In genomic region chr7:71374059-71374458, GRCm38 (mm10) we compare ENCODE assay signal across 21 mouse cellular contexts. TPM values are rescaled to one million over a fixed set of nuclear protein-coding genes. Genes with fewer than 3 reads are reported as not detected.
DNase-seq lines count a peak whose midpoint lies in the region; ATAC-seq and TF ChIP-seq lines count a peak whose summit lies in the region.
"Had no signal": no experiment of that assay in that cellular context is flagged by ENCODE, and none has a peak within 500 bp of the region (broad histone marks: within the 10 kb centered on the region; RNA-seq: fewer than 3 reads in every experiment).

No protein-coding gene starts in this region.

- H3K4me3 ChIP-seq in forebrain, embryonic 12.5 days (replicated peaks) = no peak overlapping the region
- no peak overlapping the region for H3K4me3 ChIP-seq in forebrain, embryonic 10.5 days
- H3K4me3 ChIP-seq in kidney, embryonic 15.5 days (replicated peaks) = no peak overlapping the region
- H3K4me3 ChIP-seq in neural tube, embryonic 14.5 days (ENCODE audit: low read depth, low read length) = no peak overlapping the region
- no peak overlapping the region for H3K4me3 ChIP-seq in neural tube, embryonic 15.5 days (replicated peaks)
- H3K4me3 ChIP-seq in liver, postnatal 0 days (ENCODE audit: low read depth, low read length) = no peak overlapping the region
- H3K4me3 ChIP-seq: heart, embryonic 15.5 days; megakaryocyte, embryonic 14.5 days had no signal

- H3K4me1 ChIP-seq in forebrain, embryonic 12.5 days = peaks cover 5% of the 10 kb centered on the region; the same call in 1 of the 2 replicates
- H3K4me1 ChIP-seq in forebrain, embryonic 10.5 days = peaks cover 30% of the 10 kb centered on the region
- H3K4me1 ChIP-seq in kidney, embryonic 15.5 days = peaks cover 40% of the 10 kb centered on the region
- no peaks in the 10 kb centered on the region for H3K4me1 ChIP-seq in neural tube, embryonic 14.5 days (ENCODE audit: control insufficient read depth, insufficient read depth, low read length)
- no peaks in the 10 kb centered on the region for H3K4me1 ChIP-seq in neural tube, embryonic 15.5 days
- no peaks in the 10 kb centered on the region for H3K4me1 ChIP-seq in liver, postnatal 0 days (ENCODE audit: insufficient read depth)

- no peaks in the 10 kb centered on the region for H3K9me3 ChIP-seq in forebrain, embryonic 12.5 days
- no peaks in the 10 kb centered on the region for H3K9me3 ChIP-seq in forebrain, embryonic 10.5 days
- H3K9me3 ChIP-seq in kidney, embryonic 15.5 days (replicated peaks) = no peaks in the 10 kb centered on the region
- no peaks in the 10 kb centered on the region for H3K9me3 ChIP-seq in neural tube, embryonic 14.5 days (ENCODE audit: control insufficient read depth, low read length)
- no peaks in the 10 kb centered on the region for H3K9me3 ChIP-seq in neural tube, embryonic 15.5 days (replicated peaks)
- H3K9me3 ChIP-seq in liver, postnatal 0 days (ENCODE audit: low read length) = no peaks in the 10 kb centered on the region
- H3K9me3 ChIP-seq: heart, embryonic 15.5 days; megakaryocyte, embryonic 14.5 days had no signal

- no peak overlapping the region for H3K4me2 ChIP-seq in forebrain, embryonic 12.5 days
- H3K4me2 ChIP-seq in kidney, embryonic 15.5 days = no peak overlapping the region
- H3K4me2 ChIP-seq in neural tube, embryonic 14.5 days (ENCODE audit: low read depth, low read length) = no peak overlapping the region
- no peak overlapping the region for H3K4me2 ChIP-seq in neural tube, embryonic 15.5 days
- no peak overlapping the region for H3K4me2 ChIP-seq in liver, postnatal 0 days (ENCODE audit: low read depth, low read length)
- H3K4me2 ChIP-seq: heart, embryonic 15.5 days had no signal

- WGBS in forebrain, embryonic 12.5 days = 65% methylated on average over 5 of the region's 5 CpGs
- WGBS in forebrain, embryonic 10.5 days = 86% methylated on average over 5 of the region's 5 CpGs
- WGBS in kidney, embryonic 15.5 days = 40% methylated on average over 5 of the region's 5 CpGs
- 35% methylated on average over 5 of the region's 5 CpGs for whole genome bisulfite sequencing in neural tube, embryonic 14.5 days
- WGBS in neural tube, embryonic 15.5 days = 35% methylated on average over 5 of the region's 5 CpGs
- 58% methylated on average over 5 of the region's 5 CpGs for WGBS in liver, postnatal 0 days (ENCODE audit: insufficient replicate concordance)

- H3K9ac ChIP-seq in forebrain, embryonic 12.5 days = no peak overlapping the region
- H3K9ac ChIP-seq in kidney, embryonic 15.5 days = no peak overlapping the region
- H3K9ac ChIP-seq in neural tube, embryonic 14.5 days (replicated peaks; ENCODE audit: low read depth, low read length) = no peak overlapping the region
- no peak overlapping the region for H3K9ac ChIP-seq in neural tube, embryonic 15.5 days (replicated peaks)
- H3K9ac ChIP-seq in liver, postnatal 0 days (replicated peaks) = no peak overlapping the region
- H3K9ac ChIP-seq: heart, embryonic 15.5 days had no signal

- TF ChIP-seq EP300 in liver, postnatal 0 days (IDR thresholded peaks at IDR 0.05; ENCODE audit: low read depth) = no peak

- no peaks in the 10 kb centered on the region for H3K36me3 ChIP-seq in forebrain, embryonic 12.5 days (replicated peaks)
- no peaks in the 10 kb centered on the region for H3K36me3 ChIP-seq in forebrain, embryonic 10.5 days (replicated peaks)
- H3K36me3 ChIP-seq in kidney, embryonic 15.5 days = no peaks in the 10 kb centered on the region
- H3K36me3 ChIP-seq in neural tube, embryonic 14.5 days (ENCODE audit: control insufficient read depth, insufficient read depth, low read length) = no peaks in the 10 kb centered on the region
- H3K36me3 ChIP-seq in neural tube, embryonic 15.5 days = no peaks in the 10 kb centered on the region
- H3K36me3 ChIP-seq in liver, postnatal 0 days (replicated peaks; ENCODE audit: insufficient read depth, low read length) = no peaks in the 10 kb centered on the region
- H3K36me3 ChIP-seq: heart, embryonic 15.5 days had no signal

- DNase-seq in forebrain, embryonic 10.5 days (ENCODE audit: extremely low spot score, low spot score) = no peak
- DNase-seq in kidney, adult 11 months = no peak
- no peak for DNase-seq in liver, postnatal 0 days
- DNase-seq: cerebellum, adult 18-20 months; kidney, postnatal 25 days; thymus, postnatal 25 days had no signal

- peaks cover 15% of the 10 kb centered on the region; the same call in 1 of the 2 replicates for H3K27me3 ChIP-seq in forebrain, embryonic 12.5 days
- peaks cover 35% of the 10 kb centered on the region for H3K27me3 ChIP-seq in forebrain, embryonic 10.5 days (ENCODE audit: poor library complexity, severe bottlenecking)
- no peaks in the 10 kb centered on the region for H3K27me3 ChIP-seq in kidney, embryonic 15.5 days
- no peaks in the 10 kb centered on the region for H3K27me3 ChIP-seq in neural tube, embryonic 14.5 days (ENCODE audit: control insufficient read depth, insufficient read depth, low read length)
- H3K27me3 ChIP-seq in neural tube, embryonic 15.5 days (replicated peaks) = no peaks in the 10 kb centered on the region; the same call in 1 of the 2 replicates
- H3K27me3 ChIP-seq in liver, postnatal 0 days (ENCODE audit: insufficient read depth, low read length) = no peaks in the 10 kb centered on the region
- H3K27me3 ChIP-seq: heart, embryonic 15.5 days; Patski had no signal

- peak; percentile 11; the same call in 1 of the 2 replicates for ATAC-seq in forebrain, embryonic 12.5 days (ENCODE audit: low FRiP score)
- 0 out of 2 replicates have a peak, but pooled peaks have one; percentile 57 for ATAC-seq in kidney, embryonic 15.5 days (replicated peaks; ENCODE audit: low FRiP score)
- ATAC-seq in neural tube, embryonic 14.5 days (ENCODE audit: low read depth) = peak; percentile 51
- no peak for ATAC-seq in neural tube, embryonic 15.5 days (ENCODE audit: low FRiP score)
- ATAC-seq in erythroblast, adult 5-6 weeks (replicated peaks; ENCODE audit: low FRiP score, poor library complexity, severe bottlenecking) = no peak
- no peak for ATAC-seq in liver, postnatal 0 days
- ATAC-seq: Patski had no signal

- no peak for TF ChIP-seq CTCF in liver, postnatal 0 days (IDR thresholded peaks at IDR 0.05; ENCODE audit: low read depth)

- no peak overlapping the region for H3K27ac ChIP-seq in forebrain, embryonic 12.5 days
- no peak overlapping the region for H3K27ac ChIP-seq in forebrain, embryonic 10.5 days
- 0 out of 2 replicates have a peak overlapping the region, but pooled peaks have one; percentile 19 for H3K27ac ChIP-seq in kidney, embryonic 15.5 days
- H3K27ac ChIP-seq in neural tube, embryonic 14.5 days (ENCODE audit: low read depth, low read length) = no peak overlapping the region
- no peak overlapping the region for H3K27ac ChIP-seq in neural tube, embryonic 15.5 days (replicated peaks)
- no peak overlapping the region for H3K27ac ChIP-seq in liver, postnatal 0 days (ENCODE audit: low read depth)
- H3K27ac ChIP-seq: heart, embryonic 15.5 days; stomach, postnatal 0 days had no signal

RNA-seq across cellular contexts. Expression of gene Gm10295, which starts 22.8 kb away (rescaled TPM):
- not detected in 2 replicates for polyA plus RNA-seq in forebrain, embryonic 12.5 days (2016; fragmentation: Nextera tagmentation; extraction: Ambion mirVana)
- polyA plus RNA-seq in forebrain, embryonic 10.5 days (2016; fragmentation: Nextera tagmentation; extraction: Ambion mirVana) = not detected in 2 replicates
- not detected in 2 replicates for polyA plus RNA-seq in kidney, embryonic 15.5 days (2015; fragmentation: Nextera tagmentation; extraction: Ambion mirVana)
- polyA plus RNA-seq in neural tube, embryonic 14.5 days (2014; fragmentation: Nextera tagmentation; extraction: Ambion mirVana) = not detected in 2 replicates
- not detected in 2 replicates for polyA plus RNA-seq in neural tube, embryonic 15.5 days (2015; fragmentation: Nextera tagmentation; extraction: Ambion mirVana)
- not detected in 2 replicates for total RNA-seq in erythroblast, adult 5-6 weeks (2015; ENCODE audit: low replicate concordance)
- 0.43 TPM in 1 of 2 replicates, not detected in the other for total RNA-seq in erythroblast, adult 5-6 weeks (2017; ENCODE audit: low replicate concordance)
- polyA plus RNA-seq in liver, postnatal 0 days (2015; fragmentation: Nextera tagmentation; extraction: Ambion mirVana) = not detected in 2 replicates
- total RNA-seq: common myeloid progenitor, adult 5-6 weeks; granulocyte monocyte progenitor cell, adult 5-6 weeks; layer of hippocampus, postnatal 14 days; left cerebral cortex, postnatal 36 days; liver, adult 2 months had no signal
- polyA plus RNA-seq: heart, embryonic 15.5 days; liver, adult 2 months; Patski; spleen, adult 2 months; stomach, postnatal 0 days had no signal

Comparison
In these comparisons a context has a peak if more than half of its experiments do, and no peak if none do; other contexts are left out.
1. ATAC-seq: peak in forebrain, embryonic 12.5 days (single experiment), kidney, embryonic 15.5 days (single experiment) and neural tube, embryonic 14.5 days (single experiment); none in neural tube, embryonic 15.5 days (single experiment), erythroblast, adult 5-6 weeks (single experiment) and liver, postnatal 0 days (single experiment).